Mouse (Mus musculus): ENCODE data around the gene Ess2.

- no peak for TF ChIP-seq CTCF (IDR thresholded peaks at IDR 0.05; ENCODE audit: insufficient read depth, low read depth, low read length)
- TF ChIP-seq POLR2A (IDR thresholded peaks at IDR 0.05; ENCODE audit: insufficient read depth, low read depth, low read length): no peak
Measured at GRCm38 (mm10) chr16:17872995-17873394, 38.2 kb downstream of the Ess2 start.

Measured in olfactory bulb, adult 2 months (tissue).